Mouse (Mus musculus) heart, adult 2 months (tissue): Measurements from ENCODE around the gene Aldh18a1.

Experiments used
- CTCF ChIP-seq: fragments of 200-600 bp; IDR thresholded peaks from 2 replicates; pipeline ENCODE4 v1.8.1; 2022; ENCODE audit warnings: antibody characterized with exemption, mild to moderate bottlenecking, moderate library complexity
- POLR2A ChIP-seq: fragments of 200-500 bp; IDR thresholded peaks from 2 replicates; pipeline ENCODE4 v1.6.1; 2011; ENCODE audit warnings: mild to moderate bottlenecking, low read depth, low read length, control low read depth; ENCODE audit not compliant: insufficient read depth

GRCm38 (mm10) chr19:40506965-40507364 lies 81.3 kb downstream of the Aldh18a1 start:
- TF ChIP-seq CTCF (no peak), POLR2A (no peak)
